Mouse (Mus musculus): ENCODE data around the gene Sqstm1.

GRCm38 (mm10) chr11:50216724-50217366 lies 6.2 kb upstream of the Sqstm1 start:
- TF ChIP-seq POLR2A (IDR thresholded peaks at IDR 0.05; ENCODE audit: low read depth, low read length) = no peak
- TF ChIP-seq CTCF (IDR thresholded peaks at IDR 0.05; ENCODE audit: borderline replicate concordance, insufficient read depth, low read length) = no peak
